Mouse (Mus musculus) spleen, postnatal 36 days (tissue): Measurements from ENCODE around the gene Galnt2.

ENCODE experiments used
- DNase-seq, 2 experiments: peaks; one replicate each; pipeline ENCODE4 v3.0.0; 2022; ENCODE audit warnings: low spot score in 2 of 2, mixed read lengths in 1 of 2

The Galnt2 gene

GRCm38 (mm10) chr8:124271518-124271917 is 40.3 kb downstream of the Galnt2 start:
- no peak for DNase-seq

DNA sequence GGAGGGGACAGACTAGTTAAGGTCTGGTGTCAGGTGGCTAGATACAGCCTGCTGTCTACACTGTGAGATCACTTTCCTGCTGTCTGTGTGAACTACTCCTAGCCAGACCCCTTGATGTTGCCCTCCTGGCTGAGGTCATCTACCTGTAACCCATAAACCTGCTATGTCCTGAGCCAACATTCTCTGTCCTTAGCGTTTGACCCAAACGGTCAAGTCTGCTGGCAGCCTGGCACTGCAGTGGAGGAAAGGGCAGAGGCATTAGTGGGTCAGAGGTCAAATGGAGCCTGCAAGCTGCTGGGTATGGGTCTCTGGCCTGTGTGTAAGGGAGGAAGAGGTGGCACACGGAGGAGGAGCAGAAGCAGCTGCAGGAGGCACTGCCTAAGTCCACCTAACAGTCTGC is 41.6 kb downstream of the Galnt2 start:
- no peak for DNase-seq

DNA sequence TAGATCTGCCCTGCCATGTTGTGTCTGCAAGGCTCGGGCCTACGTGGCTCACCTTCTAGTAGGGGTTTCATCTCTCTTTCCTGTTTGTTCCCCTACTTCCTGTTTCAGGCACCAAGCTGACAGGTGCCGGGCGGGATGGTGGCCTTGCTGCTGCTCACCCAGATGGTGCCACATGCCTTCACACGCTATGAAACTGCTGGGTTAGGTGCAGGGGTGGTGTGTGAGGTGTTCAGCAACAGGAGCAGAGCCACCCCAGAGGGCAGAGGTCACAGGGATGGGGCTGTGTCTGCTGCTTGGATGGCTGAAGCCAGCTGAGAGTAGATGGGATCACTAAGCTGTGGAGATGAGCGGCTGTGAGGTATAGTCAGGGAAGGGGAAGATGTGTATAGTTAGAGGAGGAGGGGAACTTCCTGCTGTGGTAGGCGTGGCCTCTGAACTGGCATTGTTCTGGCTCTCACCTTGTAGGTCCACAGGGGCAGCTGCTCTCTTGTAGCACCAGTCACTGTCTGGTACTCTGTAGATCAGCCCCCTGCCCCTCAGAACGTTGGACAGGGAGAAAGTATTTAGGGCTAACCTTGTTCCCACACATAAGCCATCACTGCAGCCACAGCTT is 42.5 kb downstream of the Galnt2 start:
- peak; percentile 69 to 70 for DNase-seq

DNA sequence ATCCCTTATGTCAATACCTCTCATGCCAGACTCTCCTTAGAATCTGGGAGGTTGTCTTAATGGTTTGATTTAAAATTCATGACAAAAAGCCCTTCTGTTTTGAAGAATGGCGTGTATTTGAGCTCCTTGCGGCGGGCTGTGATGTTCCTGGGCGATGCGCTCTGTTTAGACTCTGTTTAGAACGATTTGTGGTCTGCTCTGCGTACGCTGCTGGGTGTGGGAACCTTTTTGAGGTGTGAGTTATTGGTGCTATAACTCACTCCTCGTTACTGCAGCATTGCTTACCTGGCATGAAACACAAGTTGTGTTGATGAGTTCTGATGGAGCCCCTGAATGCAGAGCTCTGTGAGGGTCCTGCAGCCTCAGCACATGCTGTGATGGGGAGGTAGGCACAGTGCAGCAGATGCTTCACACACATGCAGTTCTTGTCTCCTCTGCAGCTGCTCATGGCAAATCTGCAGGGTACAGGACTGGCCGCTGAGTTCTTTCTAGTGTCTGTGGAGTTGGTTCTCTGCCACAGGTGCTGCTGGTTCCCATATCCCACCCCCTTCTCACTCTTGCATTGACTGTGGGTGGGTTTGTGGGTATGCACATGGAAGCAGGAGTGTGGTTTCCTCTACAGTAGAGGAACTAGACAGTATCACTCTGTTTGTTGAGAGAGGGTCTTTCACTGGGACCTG is 43.4 kb downstream of the Galnt2 start:
- DNase-seq, result no peak

- DNase-seq, result peak; percentile 26 to 34
These were observed 44.3 kb downstream of the Galnt2 start for GRCm38 (mm10) chr8:124275377-124276071.

- DNase-seq, result no peak
These were observed 47.0 kb downstream of the Galnt2 start for GRCm38 (mm10) chr8:124277951-124278910.

DNA sequence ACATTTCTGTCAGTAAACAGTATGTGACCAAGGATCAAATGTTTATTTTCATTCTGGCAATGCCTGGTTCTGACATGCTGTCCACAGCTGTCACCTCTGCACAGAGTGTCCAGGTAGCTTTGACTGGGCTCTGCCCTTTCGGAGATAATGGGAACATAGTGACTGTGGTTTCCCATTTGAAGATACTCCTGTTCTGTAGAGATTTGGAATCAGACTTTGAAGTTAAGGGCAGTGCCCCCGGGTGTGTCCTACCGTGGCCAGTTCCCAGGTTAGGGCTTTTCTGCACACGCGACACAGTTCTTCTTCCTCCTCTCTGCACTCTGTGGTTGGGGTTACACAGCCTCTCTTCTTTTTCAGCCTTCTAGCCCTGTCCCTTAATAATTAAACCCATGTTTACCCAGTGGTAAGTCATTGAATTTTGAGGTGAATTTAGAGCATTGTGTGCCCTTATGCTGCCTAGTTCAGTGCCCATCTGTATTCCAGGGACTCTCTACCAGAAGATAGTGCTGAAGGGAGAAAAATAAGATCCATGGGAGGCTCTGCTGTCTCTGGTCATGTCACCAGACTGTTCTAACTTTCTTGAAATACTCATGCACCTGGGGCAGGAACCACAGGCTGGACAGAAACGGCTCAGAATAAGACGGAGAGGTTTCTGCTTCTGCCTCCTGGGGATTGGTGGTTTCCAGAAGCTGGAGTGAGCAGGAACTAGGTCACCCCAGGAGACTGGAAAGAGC is 47.9 kb downstream of the Galnt2 start:
- DNase-seq, result no peak

DNA sequence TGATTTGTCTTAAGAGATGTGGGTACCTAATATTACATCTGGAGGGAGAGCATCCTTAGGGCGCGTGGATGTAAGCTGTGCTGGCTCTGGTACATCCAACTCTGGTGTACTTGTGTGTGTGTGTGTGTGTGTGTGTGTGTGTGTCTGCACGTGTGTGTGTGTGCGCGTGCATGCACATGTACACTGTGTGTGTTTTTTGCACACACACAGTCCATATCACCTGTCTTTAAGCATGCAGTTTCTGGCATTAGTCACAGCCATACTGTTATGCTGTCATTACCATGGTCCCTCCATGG is 48.4 kb downstream of the Galnt2 start:
- DNase-seq, result no peak

DNA sequence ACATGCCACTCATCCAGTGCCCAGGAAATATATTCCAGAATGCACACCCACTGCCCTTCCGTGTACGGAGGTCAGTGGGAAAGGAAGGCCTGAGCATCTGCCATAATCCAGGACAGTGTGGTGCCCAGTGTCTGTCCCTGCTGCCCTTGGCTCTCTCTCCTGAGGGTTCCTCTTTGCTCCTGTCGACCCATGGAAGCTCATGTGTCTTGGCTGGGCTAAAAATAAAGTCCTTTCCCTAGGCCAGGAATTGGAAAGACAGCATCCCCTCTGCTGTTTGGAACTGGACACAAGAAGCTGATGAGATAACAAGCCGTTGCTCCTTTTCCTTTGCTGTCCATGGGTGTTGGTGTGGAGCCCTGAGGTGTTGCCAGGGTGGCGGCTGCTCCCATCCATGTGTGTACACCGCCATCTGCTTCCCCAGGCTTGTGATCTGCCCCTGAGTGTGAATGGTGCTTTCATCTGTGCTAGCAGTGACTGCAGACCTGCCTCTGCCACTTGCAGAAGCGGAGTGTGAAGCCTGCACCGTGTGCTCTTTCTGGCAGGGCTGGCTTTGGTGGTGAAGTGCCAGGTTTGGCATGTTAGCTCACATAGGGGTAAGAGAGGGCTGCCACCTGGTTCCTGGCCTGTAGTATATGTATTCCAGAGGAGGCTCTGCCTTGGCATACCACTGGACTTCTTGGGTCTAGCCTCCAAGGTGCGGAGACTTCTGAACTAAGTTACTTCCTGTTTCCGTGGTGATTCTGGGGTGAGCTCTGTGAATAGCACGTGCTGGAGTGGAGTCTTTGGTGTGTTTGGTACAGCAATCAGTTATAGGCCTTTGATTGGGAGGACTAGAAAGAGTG is 50.7 kb downstream of the Galnt2 start:
- DNase-seq, result peak in 1 of 2 experiments; percentile 18

DNA sequence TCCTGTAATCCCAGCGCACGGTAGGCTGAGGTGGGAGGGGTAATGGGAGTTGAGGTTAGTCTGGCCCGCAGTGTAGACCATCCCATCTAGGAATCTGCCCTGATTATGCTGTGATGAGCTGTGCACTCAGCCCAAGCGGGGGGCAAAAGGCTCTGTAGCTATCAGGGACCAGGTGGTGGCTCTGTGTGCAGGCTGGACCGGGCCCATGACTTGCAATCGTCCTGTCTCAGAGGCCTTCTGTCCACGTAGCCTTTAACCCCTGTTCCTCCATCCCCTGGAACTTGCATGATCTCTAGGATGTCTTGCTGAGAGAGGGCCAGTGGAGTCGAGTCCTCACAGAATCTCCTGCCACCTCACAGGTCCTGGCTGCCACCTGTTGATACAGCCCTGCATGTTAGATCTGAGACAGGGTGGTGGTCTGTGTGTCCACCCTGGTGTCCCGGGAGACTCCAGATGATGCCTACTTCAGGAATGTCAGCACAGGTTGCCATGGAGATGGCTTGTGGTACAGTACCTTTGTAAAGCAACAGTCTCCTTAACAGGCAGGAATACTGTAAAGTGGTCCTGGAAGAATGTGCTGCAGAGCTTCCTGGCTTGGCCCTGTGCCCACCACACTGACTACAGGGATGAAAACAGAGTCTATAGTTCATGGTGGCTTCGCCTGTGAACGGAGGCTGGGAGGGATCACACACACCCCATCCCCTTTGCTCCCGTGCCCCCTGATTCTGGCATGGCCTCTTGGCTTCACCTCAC is 51.9 kb downstream of the Galnt2 start:
- DNase-seq, result no peak

DNA sequence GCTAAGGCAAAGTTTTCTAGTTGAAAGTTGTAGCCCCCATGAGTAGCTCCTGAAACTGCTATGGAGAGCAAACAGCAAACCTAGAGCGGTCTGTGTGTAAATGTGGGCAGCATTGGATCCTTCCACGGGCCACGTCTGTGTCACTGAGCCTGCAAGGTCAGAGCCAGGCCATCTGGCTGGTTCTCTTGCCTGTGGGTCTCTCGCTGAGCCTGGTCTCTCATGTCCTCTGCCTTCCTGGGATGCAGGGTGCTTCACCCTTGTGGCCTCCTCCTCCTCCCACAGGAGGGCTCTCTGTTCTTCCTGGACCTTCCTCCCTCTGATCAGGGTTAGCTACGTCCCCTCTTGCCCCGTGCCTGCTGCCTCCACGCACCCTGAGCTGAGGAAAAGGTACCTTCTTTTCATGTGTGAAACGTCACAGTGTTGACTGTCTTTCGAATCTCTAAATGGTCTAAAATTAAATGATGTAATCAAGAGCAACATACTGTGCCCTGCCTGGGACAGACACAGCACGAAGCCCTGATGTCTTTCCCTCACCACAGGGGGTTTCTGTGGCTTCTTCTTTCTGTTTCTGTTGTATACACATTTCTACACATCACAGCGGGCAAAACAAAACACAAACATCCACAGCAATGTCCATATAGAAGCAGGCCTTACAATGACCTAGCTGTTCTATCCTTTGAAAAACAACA is 52.6 kb downstream of the Galnt2 start:
- DNase-seq, result no peak

DNA sequence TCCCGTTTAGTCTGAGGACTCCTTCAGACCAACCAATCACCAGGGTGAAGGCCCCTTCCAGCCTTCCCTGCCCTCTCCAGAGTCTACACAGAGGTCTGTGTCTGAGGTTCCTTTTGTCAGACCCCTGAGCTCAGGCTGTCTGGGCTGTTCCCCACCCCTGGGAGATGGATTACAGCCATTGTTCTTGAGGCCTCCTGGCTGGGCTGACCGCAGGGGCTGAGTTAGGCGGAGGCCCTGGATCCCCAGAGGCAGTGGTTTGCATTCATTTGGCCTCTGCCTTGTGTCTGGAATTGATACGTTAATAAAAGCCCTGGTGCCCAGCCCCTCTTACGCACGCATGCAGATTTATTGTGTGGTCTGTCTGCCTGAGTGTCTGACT is 53.1 kb downstream of the Galnt2 start:
- DNase-seq, result no peak

DNA sequence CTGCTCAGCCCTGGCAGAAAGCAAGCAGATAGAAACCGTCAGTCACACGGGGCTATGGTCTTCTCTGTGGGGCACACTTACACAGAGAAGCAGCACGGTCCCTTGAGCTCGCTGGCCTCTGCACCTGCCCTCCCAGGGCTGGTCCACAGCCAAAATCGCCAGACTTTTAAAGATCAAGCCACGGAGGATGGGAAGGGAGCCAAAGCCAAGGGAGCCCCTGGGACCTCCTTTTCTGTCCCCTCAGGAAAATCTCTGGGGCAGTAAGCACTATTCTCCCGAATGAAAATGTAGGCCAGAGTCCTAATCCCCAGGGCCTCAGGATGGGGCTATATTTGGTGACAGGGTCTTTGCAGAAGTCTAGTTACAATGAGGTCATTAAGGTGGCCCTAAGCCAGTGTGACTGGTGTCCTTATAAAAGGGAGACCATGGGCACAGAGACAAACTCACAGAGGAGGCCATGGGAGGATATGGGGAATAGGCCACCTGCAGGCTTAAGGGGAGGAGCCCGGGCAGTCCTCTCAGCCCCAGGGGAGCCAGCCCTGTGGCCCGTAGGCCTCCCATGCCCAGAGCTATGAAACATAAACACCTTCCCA is 53.9 kb downstream of the Galnt2 start:
- no peak for DNase-seq

DNA sequence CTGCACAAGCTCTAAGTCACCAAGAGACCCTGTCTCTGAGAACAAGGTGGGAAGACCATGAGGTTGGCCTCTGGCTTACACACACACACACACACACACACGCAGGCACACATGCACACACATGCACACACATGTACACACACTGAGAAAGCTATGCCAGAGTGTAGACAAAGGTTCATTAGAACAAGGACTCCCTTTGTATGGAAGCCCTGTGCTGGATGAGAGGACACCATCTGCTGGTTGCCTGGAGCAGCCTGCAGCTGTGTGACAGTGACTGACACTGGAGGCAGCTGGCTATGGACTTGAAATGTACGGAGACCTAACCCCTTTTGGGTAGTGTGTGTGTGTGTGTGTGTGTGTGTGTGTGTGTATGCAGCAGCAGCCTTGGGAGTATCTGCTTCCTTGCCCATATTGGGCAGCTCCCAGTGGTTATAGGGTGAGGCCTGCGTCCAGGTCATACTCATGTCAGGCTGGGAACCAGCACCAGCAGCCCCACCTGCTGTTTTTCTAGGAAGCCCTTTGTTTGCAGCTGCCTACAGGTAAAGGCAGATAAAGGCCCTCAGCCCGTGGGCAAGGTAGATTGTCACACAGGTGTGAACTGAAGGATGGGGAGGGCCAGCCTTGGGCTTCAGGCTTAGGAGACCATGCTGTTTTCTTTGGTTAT is 55.4 kb downstream of the Galnt2 start:
- DNase-seq, result no peak

GRCm38 (mm10) chr8:124288215-124288864 is 57.1 kb downstream of the Galnt2 start:
- no peak for DNase-seq

- DNase-seq, result no peak
These were observed 58.4 kb downstream of the Galnt2 start for GRCm38 (mm10) chr8:124289481-124290050.

- no peak for DNase-seq
These were observed 59.9 kb downstream of the Galnt2 start for GRCm38 (mm10) chr8:124290911-124291691.
